Mouse (Mus musculus): ENCODE data around the gene Gm44503. TPM values are rescaled to one million over a fixed set of nuclear protein-coding genes. Genes with fewer than 3 reads are reported as not detected.

Gm44503 gene
- polyA plus RNA-seq, 1 experiment from 2014 or later, result not detected

- 74% methylated on average over 13 of the region's 13 CpGs for WGBS (ENCODE audit: insufficient replicate concordance)
- ATAC-seq (ENCODE audit: low read depth) (no peak), DNase-seq (no peak)
- Histone ChIP-seq H3K4me1 (replicated peaks) (no peaks in the 10 kb centered on the region), H3K27ac (no peak overlapping the region), H3K4me3 (replicated peaks) (no peak overlapping the region), H3K4me2 (no peak overlapping the region), H3K9ac (no peak overlapping the region), H3K36me3 (no peaks in the 10 kb centered on the region), H3K27me3 (no peaks in the 10 kb centered on the region), H3K9me3 (replicated peaks) (no peaks in the 10 kb centered on the region)
Observed at GRCm38 (mm10) chr9:72944286-72944685, 14.4 kb upstream of the Gm44503 start.

GRCm38 (mm10) chr9:72947010-72947409, 11.6 kb upstream of the Gm44503 start:
- Histone ChIP-seq H3K27ac (no peak overlapping the region), H3K4me3 (replicated peaks) (no peak overlapping the region), H3K4me1 (replicated peaks) (no peaks in the 10 kb centered on the region), H3K27me3 (no peaks in the 10 kb centered on the region), H3K9me3 (replicated peaks) (no peaks in the 10 kb centered on the region), H3K4me2 (no peak overlapping the region), H3K36me3 (no peaks in the 10 kb centered on the region), H3K9ac (no peak overlapping the region)
- DNase-seq, result no peak
- no peak for ATAC-seq (ENCODE audit: low read depth)
- 68% methylated on average over 1 of the region's 1 CpGs for WGBS (ENCODE audit: insufficient replicate concordance)

GRCm38 (mm10) chr9:72949572-72949971, 9.1 kb upstream of the Gm44503 start:
- ATAC-seq (ENCODE audit: low read depth), result no peak
- no peak overlapping the region for H3K9ac ChIP-seq
- H3K4me2 ChIP-seq, result no peak overlapping the region
- no peaks in the 10 kb centered on the region for H3K36me3 ChIP-seq
- no peaks in the 10 kb centered on the region for H3K4me1 ChIP-seq (replicated peaks)
- no peak overlapping the region for H3K4me3 ChIP-seq (replicated peaks)
- no peaks in the 10 kb centered on the region for H3K27me3 ChIP-seq
- H3K27ac ChIP-seq, result no peak overlapping the region
- H3K9me3 ChIP-seq (replicated peaks), result no peaks in the 10 kb centered on the region
- WGBS (ENCODE audit: insufficient replicate concordance), result 55% methylated on average over 7 of the region's 7 CpGs
- DNase-seq, result no peak

GRCm38 (mm10) chr9:72954746-72955145, 3.9 kb upstream of the Gm44503 start:
- peaks cover 14% of the 10 kb centered on the region for H3K4me1 ChIP-seq (replicated peaks)
- DNase-seq, result no peak
- no peaks in the 10 kb centered on the region for H3K36me3 ChIP-seq
- no peak overlapping the region for H3K4me3 ChIP-seq (replicated peaks)
- no peak overlapping the region for H3K4me2 ChIP-seq
- no peak overlapping the region for H3K27ac ChIP-seq
- no peak overlapping the region for H3K9ac ChIP-seq
- whole genome bisulfite sequencing (ENCODE audit: insufficient replicate concordance), result 37% methylated on average over 2 of the region's 2 CpGs
- H3K27me3 ChIP-seq, result no peaks in the 10 kb centered on the region
- no peak for ATAC-seq (ENCODE audit: low read depth)
- no peaks in the 10 kb centered on the region for H3K9me3 ChIP-seq (replicated peaks)

GRCm38 (mm10) chr9:72955546-72955945, 3.1 kb upstream of the Gm44503 start:
- 11% methylated on average over 1 of the region's 1 CpGs for WGBS (ENCODE audit: insufficient replicate concordance)
- Histone ChIP-seq H3K27ac (no peak overlapping the region), H3K9me3 (replicated peaks) (no peaks in the 10 kb centered on the region), H3K9ac (no peak overlapping the region), H3K27me3 (no peaks in the 10 kb centered on the region), H3K36me3 (no peaks in the 10 kb centered on the region), H3K4me3 (replicated peaks) (no peak overlapping the region), H3K4me2 (no peak overlapping the region), H3K4me1 (replicated peaks) (peaks cover 14% of the 10 kb centered on the region)
- DNase-seq (no peak), ATAC-seq (ENCODE audit: low read depth) (peak; percentile 49; the same call in 1 of the 2 replicates)

GRCm38 (mm10) chr9:72961346-72961745, 2.7 kb downstream of the Gm44503 start:
- no peak for DNase-seq
- H3K4me3 ChIP-seq (replicated peaks), result no peak overlapping the region
- no peaks in the 10 kb centered on the region for H3K36me3 ChIP-seq
- no peak for ATAC-seq (ENCODE audit: low read depth)
- no peak overlapping the region for H3K4me2 ChIP-seq
- H3K27me3 ChIP-seq, result no peaks in the 10 kb centered on the region
- no peak overlapping the region for H3K27ac ChIP-seq
- H3K4me1 ChIP-seq (replicated peaks), result peaks cover 14% of the 10 kb centered on the region
- WGBS (ENCODE audit: insufficient replicate concordance), result 63% methylated on average over 8 of the region's 8 CpGs
- H3K9me3 ChIP-seq (replicated peaks), result no peaks in the 10 kb centered on the region
- H3K9ac ChIP-seq, result no peak overlapping the region

GRCm38 (mm10) chr9:72961959-72962358, 3.3 kb downstream of the Gm44503 start:
- H3K36me3 ChIP-seq, result no peaks in the 10 kb centered on the region
- no peak overlapping the region for H3K4me3 ChIP-seq (replicated peaks)
- H3K9me3 ChIP-seq (replicated peaks), result no peaks in the 10 kb centered on the region
- no peak for ATAC-seq (ENCODE audit: low read depth)
- DNase-seq, result no peak
- H3K27ac ChIP-seq, result no peak overlapping the region
- H3K27me3 ChIP-seq, result no peaks in the 10 kb centered on the region
- WGBS (ENCODE audit: insufficient replicate concordance), result 52% methylated on average over 15 of the region's 15 CpGs
- peaks cover 14% of the 10 kb centered on the region for H3K4me1 ChIP-seq (replicated peaks)
- H3K9ac ChIP-seq, result no peak overlapping the region
- H3K4me2 ChIP-seq, result no peak overlapping the region

- Histone ChIP-seq H3K27ac (no peak overlapping the region), H3K9ac (no peak overlapping the region), H3K9me3 (replicated peaks) (no peaks in the 10 kb centered on the region), H3K27me3 (no peaks in the 10 kb centered on the region), H3K4me2 (no peak overlapping the region), H3K36me3 (no peaks in the 10 kb centered on the region), H3K4me1 (replicated peaks) (0 out of 2 replicates have a peak, but pooled peaks cover 2% of the 10 kb centered on the region), H3K4me3 (replicated peaks) (no peak overlapping the region)
- WGBS (ENCODE audit: insufficient replicate concordance), result 25% methylated on average over 11 of the region's 11 CpGs
- ATAC-seq (ENCODE audit: low read depth), result peak; percentile 36; the same call in 1 of the 2 replicates
- DNase-seq, result peak; percentile 16
Observed at GRCm38 (mm10) chr9:72968349-72969061, 9.9 kb downstream of the Gm44503 start.

- H3K4me3 ChIP-seq (replicated peaks), result no peak overlapping the region
- DNase-seq, result no peak
- 0 out of 2 replicates have a peak, but pooled peaks cover 2% of the 10 kb centered on the region for H3K4me1 ChIP-seq (replicated peaks)
- H3K36me3 ChIP-seq, result no peaks in the 10 kb centered on the region
- no peaks in the 10 kb centered on the region for H3K9me3 ChIP-seq (replicated peaks)
- no peak overlapping the region for H3K27ac ChIP-seq
- no peak overlapping the region for H3K4me2 ChIP-seq
- WGBS (ENCODE audit: insufficient replicate concordance), result 59% methylated on average over 7 of the region's 7 CpGs
- no peaks in the 10 kb centered on the region for H3K27me3 ChIP-seq
- H3K9ac ChIP-seq, result no peak overlapping the region
- no peak for ATAC-seq (ENCODE audit: low read depth)
Observed at GRCm38 (mm10) chr9:72969874-72970273, 11.2 kb downstream of the Gm44503 start.

- Histone ChIP-seq H3K4me1 (replicated peaks) (0 out of 2 replicates have a peak, but pooled peaks cover 2% of the 10 kb centered on the region), H3K9me3 (replicated peaks) (no peaks in the 10 kb centered on the region), H3K27me3 (no peaks in the 10 kb centered on the region), H3K9ac (no peak overlapping the region), H3K27ac (no peak overlapping the region), H3K36me3 (no peaks in the 10 kb centered on the region), H3K4me2 (no peak overlapping the region), H3K4me3 (replicated peaks) (no peak overlapping the region)
- DNase-seq (no peak), ATAC-seq (ENCODE audit: low read depth) (no peak)
- WGBS (ENCODE audit: insufficient replicate concordance), result 80% methylated on average over 5 of the region's 5 CpGs
Observed at GRCm38 (mm10) chr9:72972435-72972834, 13.8 kb downstream of the Gm44503 start.

- Histone ChIP-seq H3K4me3 (replicated peaks) (no peak overlapping the region), H3K27me3 (no peaks in the 10 kb centered on the region)
- no peak for ATAC-seq (ENCODE audit: low read depth)
Observed at GRCm38 (mm10) chr9:72972984-72973383, 14.3 kb downstream of the Gm44503 start.

GRCm38 (mm10) chr9:72974734-72975133, 16.1 kb downstream of the Gm44503 start:
- no peak overlapping the region for H3K9ac ChIP-seq
- no peaks in the 10 kb centered on the region for H3K27me3 ChIP-seq
- 73% methylated on average over 5 of the region's 5 CpGs for WGBS (ENCODE audit: insufficient replicate concordance)
- no peak overlapping the region for H3K4me3 ChIP-seq (replicated peaks)
- DNase-seq, result no peak
- no peak overlapping the region for H3K27ac ChIP-seq
- H3K9me3 ChIP-seq (replicated peaks), result no peaks in the 10 kb centered on the region
- H3K36me3 ChIP-seq, result no peaks in the 10 kb centered on the region
- H3K4me1 ChIP-seq (replicated peaks), result no peaks in the 10 kb centered on the region
- ATAC-seq (ENCODE audit: low read depth), result no peak
- no peak overlapping the region for H3K4me2 ChIP-seq

More at GRCm38 (mm10) chr9:72972984-72973383, 14.3 kb downstream of the Gm44503 start:
- H3K36me3 ChIP-seq, result no peaks in the 10 kb centered on the region
- no peak overlapping the region for H3K9ac ChIP-seq
- H3K9me3 ChIP-seq (replicated peaks), result no peaks in the 10 kb centered on the region
- H3K4me1 ChIP-seq (replicated peaks), result 0 out of 2 replicates have a peak, but pooled peaks cover 2% of the 10 kb centered on the region
- DNase-seq, result no peak
- H3K27ac ChIP-seq, result no peak overlapping the region
- H3K4me2 ChIP-seq, result no peak overlapping the region

Measured in liver, embryonic 13.5 days (tissue).